Mouse (Mus musculus): ENCODE results near the gene Hps5. TPM values are rescaled to one million over a fixed set of nuclear protein-coding genes. Genes with fewer than 3 reads are reported as not detected.

The Hps5 gene
- polyA plus RNA-seq, 1 experiment: 20.8 TPM

DNA sequence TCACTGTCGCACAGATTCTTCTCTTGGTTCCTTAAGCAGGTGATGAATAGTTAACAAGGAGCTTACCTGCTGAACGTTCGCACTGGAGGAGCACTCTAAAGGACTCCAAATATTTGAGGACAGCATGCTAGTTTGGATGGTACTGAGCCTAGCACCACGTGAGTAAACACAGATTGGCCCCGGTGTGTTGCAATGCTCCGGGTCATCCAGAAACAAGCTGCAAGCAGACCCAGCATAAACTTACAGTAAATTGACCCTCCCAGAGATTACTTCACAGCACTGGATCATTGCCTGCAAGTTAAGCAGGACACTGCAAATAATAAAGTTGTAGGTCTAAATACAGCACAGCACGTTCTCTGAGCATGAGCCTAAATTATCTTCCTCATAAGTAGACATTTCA, 76.3 kb downstream of the Hps5 start:
- peak; percentile 53 to 60 for DNase-seq
- 17% methylated on average over 7 of the region's 7 CpGs for WGBS
- H3K27ac ChIP-seq (ENCODE audit: insufficient read depth, low read length): peak overlapping the region; percentile 98
- TF ChIP-seq CTCF (IDR thresholded peaks at IDR 0.05; ENCODE audit: borderline replicate concordance, insufficient read depth, low read depth, low read length) (no peak), POLR2A (IDR thresholded peaks at IDR 0.05; ENCODE audit: borderline replicate concordance, insufficient read depth, low read length) (no peak)
- H3K27me3 ChIP-seq (ENCODE audit: control insufficient read depth, insufficient read depth, low read length): no peaks in the 10 kb centered on the region
- H3K4me3 ChIP-seq (replicated peaks; ENCODE audit: insufficient read depth, low read depth, low read length): no peak overlapping the region
- H3K4me1 ChIP-seq (ENCODE audit: control insufficient read depth, insufficient read depth, low read length): peaks cover 47% of the 10 kb centered on the region

DNA sequence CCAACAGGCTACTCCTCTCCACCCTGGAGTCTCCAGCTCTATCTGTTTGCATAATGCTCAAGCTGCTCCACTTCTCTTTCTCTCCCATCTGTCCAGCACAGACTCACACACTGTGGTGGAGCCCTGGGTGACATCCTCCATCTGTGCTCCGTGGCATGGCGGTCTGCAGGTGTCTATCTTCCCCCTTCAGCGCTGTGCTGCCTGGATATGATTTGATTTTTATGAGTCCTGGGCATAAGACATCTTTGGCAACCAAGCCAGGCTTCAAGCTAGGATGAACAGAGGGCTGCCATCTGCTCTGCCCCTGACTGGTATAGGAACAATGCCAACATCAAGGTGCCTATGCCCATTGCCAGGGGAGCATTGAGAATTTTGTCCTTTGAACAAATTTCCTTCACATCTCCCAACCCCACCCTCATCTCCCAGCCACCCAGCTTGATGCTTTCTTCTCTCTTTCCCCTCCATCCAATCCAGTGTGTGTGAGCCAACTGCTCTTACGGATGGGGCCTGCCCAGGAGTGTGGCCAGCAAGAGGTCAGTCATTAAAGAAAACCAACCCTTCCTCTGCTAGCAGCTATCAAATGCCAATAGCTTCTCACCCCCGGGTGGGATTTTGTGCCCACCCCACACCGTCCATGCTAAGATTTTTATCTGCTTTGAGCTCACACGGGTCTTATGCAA, 77.1 kb downstream of the Hps5 start:
- 6% methylated on average over 7 of the region's 7 CpGs for WGBS
- H3K27me3 ChIP-seq (ENCODE audit: control insufficient read depth, insufficient read depth, low read length): no peaks in the 10 kb centered on the region
- H3K4me3 ChIP-seq (replicated peaks; ENCODE audit: insufficient read depth, low read depth, low read length): no peak overlapping the region
- peaks cover 47% of the 10 kb centered on the region for H3K4me1 ChIP-seq (ENCODE audit: control insufficient read depth, insufficient read depth, low read length)
- peak; percentile 87 to 95 for DNase-seq
- H3K27ac ChIP-seq (ENCODE audit: insufficient read depth, low read length): peak overlapping the region; percentile 98
- TF ChIP-seq POLR2A (IDR thresholded peaks at IDR 0.05; ENCODE audit: borderline replicate concordance, insufficient read depth, low read length) (no peak), CTCF (IDR thresholded peaks at IDR 0.05; ENCODE audit: borderline replicate concordance, insufficient read depth, low read depth, low read length) (no peak)

DNA sequence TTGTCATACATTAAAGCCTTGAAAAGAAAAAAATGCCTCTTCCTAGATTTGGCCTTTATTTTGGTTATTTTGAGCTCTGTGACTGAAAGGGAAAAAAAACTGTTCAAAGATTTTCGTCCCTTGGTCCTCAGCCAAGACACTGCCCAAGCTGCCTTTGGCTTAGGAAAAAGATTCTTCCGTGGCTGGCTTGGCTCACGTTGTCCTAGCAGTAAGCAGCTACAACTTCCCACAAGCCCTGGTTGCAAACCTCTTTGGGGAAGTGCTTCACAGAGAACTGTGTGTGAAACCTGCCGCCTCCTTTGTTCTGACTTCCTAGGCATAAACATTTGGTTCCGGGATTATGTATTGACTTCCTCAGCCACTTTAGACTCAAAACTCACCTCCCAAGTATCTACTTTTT, 79.0 kb downstream of the Hps5 start:
- Histone ChIP-seq H3K4me3 (replicated peaks; ENCODE audit: insufficient read depth, low read depth, low read length) (no peak overlapping the region), H3K4me1 (ENCODE audit: control insufficient read depth, insufficient read depth, low read length) (peaks cover 47% of the 10 kb centered on the region), H3K27me3 (ENCODE audit: control insufficient read depth, insufficient read depth, low read length) (no peaks in the 10 kb centered on the region), H3K27ac (ENCODE audit: insufficient read depth, low read length) (peak overlapping the region; percentile 68)
- 29% methylated on average over 5 of the region's 5 CpGs for WGBS
- DNase-seq: peak; percentile 49 to 65
- no peak for TF ChIP-seq CTCF (IDR thresholded peaks at IDR 0.05; ENCODE audit: borderline replicate concordance, insufficient read depth, low read depth, low read length)
- no peak for TF ChIP-seq POLR2A (IDR thresholded peaks at IDR 0.05; ENCODE audit: borderline replicate concordance, insufficient read depth, low read length)

DNA sequence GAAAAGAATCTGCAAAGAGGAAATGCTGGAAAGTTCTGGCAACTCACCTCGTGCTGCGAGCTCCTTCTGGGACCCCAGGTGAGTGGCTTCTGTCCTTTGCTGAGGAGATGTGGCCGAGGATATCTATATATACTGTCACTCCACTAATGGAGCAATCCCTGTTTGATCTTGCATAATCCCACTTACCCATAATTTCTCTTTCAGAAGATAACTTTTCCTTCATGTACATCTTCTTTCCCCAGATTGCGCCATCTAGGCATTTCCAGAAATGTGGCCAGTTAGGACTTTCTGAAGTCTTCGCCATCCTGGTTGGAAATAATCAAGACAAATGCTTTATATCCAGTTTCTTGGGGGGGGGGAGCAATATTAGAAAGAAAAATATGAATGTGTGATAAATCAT, 80.3 kb downstream of the Hps5 start, which contains the start of gene Saa3:
Saa3 (minus strand) TSS at position 101 of the 400 bp plus-strand sequence.
- H3K27me3 ChIP-seq (ENCODE audit: control insufficient read depth, insufficient read depth, low read length): no peaks in the 10 kb centered on the region
- no peak within 1 kb of the TSS for H3K4me3 ChIP-seq (replicated peaks; ENCODE audit: insufficient read depth, low read depth, low read length)
- 91% methylated on average over 5 of the region's 5 CpGs for WGBS
- H3K4me1 ChIP-seq (ENCODE audit: control insufficient read depth, insufficient read depth, low read length): peaks cover 42% of the 10 kb centered on the region
- no peak for DNase-seq
- no peak for TF ChIP-seq CTCF (IDR thresholded peaks at IDR 0.05; ENCODE audit: borderline replicate concordance, insufficient read depth, low read depth, low read length)
- no peak for TF ChIP-seq POLR2A (IDR thresholded peaks at IDR 0.05; ENCODE audit: borderline replicate concordance, insufficient read depth, low read length)
- H3K27ac ChIP-seq (ENCODE audit: insufficient read depth, low read length): peak within 1 kb of the TSS; percentile 68; the same call in 1 of the 2 replicates

DNA sequence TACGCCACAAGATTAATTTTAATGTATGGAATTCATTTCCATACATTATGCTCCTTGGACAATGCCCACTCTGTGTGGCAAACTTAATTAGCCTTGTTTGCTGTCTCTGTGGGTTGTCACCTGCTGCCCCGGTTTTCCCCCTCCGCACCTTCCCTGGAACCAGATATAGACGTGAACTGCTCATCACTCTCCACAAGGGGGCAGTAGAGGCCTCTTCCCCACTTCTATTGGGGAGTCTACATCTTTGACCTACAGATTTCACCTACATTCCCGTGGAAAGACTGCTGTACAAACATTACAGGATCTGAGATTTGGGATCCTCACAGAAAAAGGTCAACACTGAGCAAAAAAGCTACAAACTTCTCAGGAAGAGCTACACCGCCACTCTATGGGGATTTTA, 81.3 kb downstream of the Hps5 start:
- TF ChIP-seq CTCF (IDR thresholded peaks at IDR 0.05; ENCODE audit: borderline replicate concordance, insufficient read depth, low read depth, low read length) (peak; percentile 84), POLR2A (IDR thresholded peaks at IDR 0.05; ENCODE audit: borderline replicate concordance, insufficient read depth, low read length) (no peak)
- DNase-seq: peak; percentile 78 to 83
- peaks cover 31% of the 10 kb centered on the region for H3K4me1 ChIP-seq (ENCODE audit: control insufficient read depth, insufficient read depth, low read length)
- no peaks in the 10 kb centered on the region for H3K27me3 ChIP-seq (ENCODE audit: control insufficient read depth, insufficient read depth, low read length)
- no peak overlapping the region for H3K4me3 ChIP-seq (replicated peaks; ENCODE audit: insufficient read depth, low read depth, low read length)
- WGBS: 25% methylated on average over 6 of the region's 6 CpGs
- 0 out of 2 replicates have a peak overlapping the region, but pooled peaks have one; percentile 29 for H3K27ac ChIP-seq (ENCODE audit: insufficient read depth, low read length)

DNA sequence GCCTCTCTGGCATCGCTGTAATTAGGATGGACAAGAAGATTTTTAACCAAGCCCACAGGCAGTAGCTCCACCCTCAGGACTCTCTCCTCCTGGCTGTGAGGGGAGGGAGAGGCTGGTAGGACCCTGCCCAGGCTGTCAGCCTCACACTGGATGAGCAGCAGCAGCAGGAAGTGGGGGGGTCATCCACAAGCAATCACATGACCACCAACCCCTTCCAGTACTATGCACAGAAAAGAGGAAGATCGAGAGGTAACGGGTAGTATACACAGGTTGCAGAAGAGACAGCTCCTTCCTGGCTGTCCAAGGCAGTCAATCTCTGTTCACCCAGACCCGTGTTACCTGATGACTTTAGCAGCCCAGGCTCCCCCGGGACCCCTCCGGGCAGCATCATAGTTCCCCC, 83.6 kb downstream of the Hps5 start:
- no peak for DNase-seq
- no peaks in the 10 kb centered on the region for H3K27me3 ChIP-seq (ENCODE audit: control insufficient read depth, insufficient read depth, low read length)
- TF ChIP-seq POLR2A (IDR thresholded peaks at IDR 0.05; ENCODE audit: borderline replicate concordance, insufficient read depth, low read length): no peak
- H3K27ac ChIP-seq (ENCODE audit: insufficient read depth, low read length): no peak overlapping the region
- WGBS: 74% methylated on average over 6 of the region's 6 CpGs
- peaks cover 12% of the 10 kb centered on the region for H3K4me1 ChIP-seq (ENCODE audit: control insufficient read depth, insufficient read depth, low read length)
- no peak overlapping the region for H3K4me3 ChIP-seq (replicated peaks; ENCODE audit: insufficient read depth, low read depth, low read length)

Other genes with a start within 250 kb of the Hps5 start
- gene Sergef, start 156.3 kb downstream of the Hps5 start, polyA plus RNA-seq (2012; rRNA removed): 38.7 and 41.1 TPM in 2 replicates
- gene Tph1, start 123.5 kb downstream of the Hps5 start, polyA plus RNA-seq (2012; rRNA removed): 0.10 TPM in 1 of 2 replicates, not detected in the other
- 12.4 and 13.7 TPM in 2 replicates for gene Saal1, start 85.4 kb downstream of the Hps5 start, polyA plus RNA-seq (2012; rRNA removed)
- not detected in 2 replicates for gene Saa3, start 80.4 kb downstream of the Hps5 start, polyA plus RNA-seq (2012; rRNA removed)
- gene Saa4, start 63.5 kb downstream of the Hps5 start, polyA plus RNA-seq (2012; rRNA removed): not detected in 2 replicates
- 0.15 TPM in 1 of 2 replicates, not detected in the other for gene Saa1, start 53.1 kb downstream of the Hps5 start, polyA plus RNA-seq (2012; rRNA removed)
- 0.19 TPM in 1 of 2 replicates, not detected in the other for gene Saa2, start 44.3 kb downstream of the Hps5 start, polyA plus RNA-seq (2012; rRNA removed)
- 33.2 and 33.8 TPM in 2 replicates for gene Gtf2h1, start within 50 bp of the Hps5 start, polyA plus RNA-seq (2012; rRNA removed)
- gene Ldha, start 45.4 kb upstream of the Hps5 start, polyA plus RNA-seq (2012; rRNA removed): 209 and 227 TPM in 2 replicates
- not detected in 2 replicates for gene Ldhc, start 65.1 kb upstream of the Hps5 start, polyA plus RNA-seq (2012; rRNA removed)
- 80.5 and 87.8 TPM in 2 replicates for gene Tsg101, start 123.9 kb upstream of the Hps5 start, polyA plus RNA-seq (2012; rRNA removed)
- gene Uevld, start 162.5 kb upstream of the Hps5 start, polyA plus RNA-seq (2012; rRNA removed): 7.4 and 8.0 TPM in 2 replicates
- not detected in 2 replicates for gene Gm9999, start 187.5 kb upstream of the Hps5 start, polyA plus RNA-seq (2012; rRNA removed)
- gene Spty2d1, start 212.3 kb upstream of the Hps5 start, polyA plus RNA-seq (2012; rRNA removed): 11.2 and 11.3 TPM in 2 replicates

Data from cerebellum, adult 2 months (tissue).